Mouse (Mus musculus) midbrain, embryonic 15.5 days (tissue): ENCODE data around the gene Gne. TPM values are rescaled to one million over a fixed set of nuclear protein-coding genes. Genes with fewer than 3 reads are reported as not detected.
"Not testable (repeated sequence)": the region's sequence is repeated elsewhere in the genome, so short reads cannot be mapped to it uniquely, and the experiment has no call there.

Experiments
- ATAC-seq: fragments of 200-750 bp; cut with Nextera tagmentation; replicated peaks from 2 replicates; pipeline ENCODE4 v1.8.0; 2017; ENCODE audit warnings: moderate TSS enrichment
- H3K27ac ChIP-seq: fragments of 300-500 bp; sonication (generic); 2 replicates; pipeline ENCODE4 v1.5.1; 2015; ENCODE audit warnings: mild to moderate bottlenecking, inconsistent platforms
- H3K27me3 ChIP-seq: fragments of 300-500 bp; sonication (generic); replicated peaks from 2 replicates; pipeline ENCODE4 v1.6.1; 2015; ENCODE audit warnings: inconsistent platforms
- H3K36me3 ChIP-seq: fragments of 300-500 bp; sonication (generic); replicated peaks from 2 replicates; pipeline ENCODE4 v1.6.1; 2015; ENCODE audit warnings: inconsistent platforms
- H3K4me1 ChIP-seq: fragments of 300-500 bp; sonication (generic); 2 replicates; pipeline ENCODE4 v1.6.1; 2015; ENCODE audit warnings: inconsistent platforms
- H3K4me2 ChIP-seq: fragments of 300-500 bp; sonication (generic); 2 replicates; pipeline ENCODE4 v1.6.1; 2015; ENCODE audit warnings: inconsistent platforms, mild to moderate bottlenecking, moderate library complexity
- H3K4me3 ChIP-seq: fragments of 300-500 bp; sonication (generic); 2 replicates; pipeline ENCODE4 v1.5.1; 2015; ENCODE audit warnings: mild to moderate bottlenecking, inconsistent platforms
- H3K9ac ChIP-seq: fragments of 300-500 bp; sonication (generic); 2 replicates; pipeline ENCODE4 v1.6.1; 2015; ENCODE audit warnings: mild to moderate bottlenecking, inconsistent platforms
- H3K9me3 ChIP-seq: fragments of 300-500 bp; sonication (generic); 2 replicates; pipeline ENCODE4 v1.6.1; 2016; ENCODE audit warnings: inconsistent platforms
- WGBS: fragments of 180-500 bp; shearing (Covaris S2); methylation state at CpG from one replicate; pipeline ENCODE4 v1.1.7; 2015; ENCODE audit warnings: mixed read lengths; 5-methylcytosine and 5-hydroxymethylcytosine counted together
- polyA plus RNA-seq: library from polyadenylated mRNA; unstranded; fragments of >200 nt; fragmentation: Nextera tagmentation; extraction: Ambion mirVana; gene quantifications from 2 replicates; pipeline ENCODE4 v1.2.1, GENCODE M21; 2015

Gne gene
- polyA plus RNA-seq, 1 experiment from 2014 or later: 29.3 TPM

GRCm38 (mm10) chr4:44070641-44071040, 13.3 kb downstream of the Gne start:
- Histone ChIP-seq H3K9ac (peak overlapping the region; percentile 20; the same call in 1 of the 2 replicates), H3K4me3 (peak overlapping the region; percentile 67; the same call in 1 of the 2 replicates)

GRCm38 (mm10) chr4:44069411-44069810, 14.6 kb downstream of the Gne start:
- H3K9ac ChIP-seq: no peak overlapping the region
- no peak overlapping the region for H3K4me2 ChIP-seq
- H3K4me1 ChIP-seq: peaks cover 21% of the 10 kb centered on the region
- no peak overlapping the region for H3K4me3 ChIP-seq
- no peak for ATAC-seq
- no peak overlapping the region for H3K27ac ChIP-seq
- H3K36me3 ChIP-seq: no peaks in the 10 kb centered on the region
- H3K27me3 ChIP-seq: no peaks in the 10 kb centered on the region
- no peaks in the 10 kb centered on the region for H3K9me3 ChIP-seq
- WGBS: 92% methylated on average over 4 of the region's 4 CpGs

More at GRCm38 (mm10) chr4:44070641-44071040, 13.3 kb downstream of the Gne start:
- Histone ChIP-seq H3K36me3 (no peaks in the 10 kb centered on the region), H3K27ac (no peak overlapping the region), H3K4me2 (peak overlapping the region; percentile 59), H3K4me1 (peaks cover 18% of the 10 kb centered on the region), H3K27me3 (no peaks in the 10 kb centered on the region), H3K9me3 (no peaks in the 10 kb centered on the region)
- no peak for ATAC-seq
- WGBS: 66% methylated on average over 4 of the region's 4 CpGs

GRCm38 (mm10) chr4:44068736-44069135, 15.2 kb downstream of the Gne start:
- 24% methylated on average over 9 of the region's 9 CpGs for WGBS
- ATAC-seq: no peak
- no peaks in the 10 kb centered on the region for H3K27me3 ChIP-seq
- no peak overlapping the region for H3K27ac ChIP-seq
- no peak overlapping the region for H3K4me2 ChIP-seq
- H3K4me1 ChIP-seq: peaks cover 21% of the 10 kb centered on the region
- H3K9ac ChIP-seq: no peak overlapping the region
- H3K9me3 ChIP-seq: no peaks in the 10 kb centered on the region
- H3K4me3 ChIP-seq: no peak overlapping the region
- no peaks in the 10 kb centered on the region for H3K36me3 ChIP-seq

- no peaks in the 10 kb centered on the region for H3K9me3 ChIP-seq
- H3K4me3 ChIP-seq: no peak overlapping the region
- no peak for ATAC-seq
- H3K27me3 ChIP-seq: no peaks in the 10 kb centered on the region
- H3K4me1 ChIP-seq: peaks cover 18% of the 10 kb centered on the region
- H3K9ac ChIP-seq: no peak overlapping the region
- WGBS: 91% methylated on average over 6 of the region's 6 CpGs
- H3K36me3 ChIP-seq: no peaks in the 10 kb centered on the region
- H3K27ac ChIP-seq: no peak overlapping the region
- H3K4me2 ChIP-seq: no peak overlapping the region
Observed at GRCm38 (mm10) chr4:44066891-44067290, 17.1 kb downstream of the Gne start.

GRCm38 (mm10) chr4:44065355-44066025, 18.5 kb downstream of the Gne start:
- Histone ChIP-seq H3K4me1 (peaks cover 5% of the 10 kb centered on the region; the same call in 1 of the 2 replicates), H3K9me3 (no peaks in the 10 kb centered on the region), H3K36me3 (no peaks in the 10 kb centered on the region), H3K4me3 (no peak overlapping the region), H3K27me3 (no peaks in the 10 kb centered on the region), H3K9ac (no peak overlapping the region), H3K27ac (no peak overlapping the region), H3K4me2 (no peak overlapping the region; the same call in 1 of the 2 replicates)
- ATAC-seq: 0 out of 2 replicates have a peak, but pooled peaks have one; percentile 56
- 41% methylated on average over 16 of the region's 16 CpGs for WGBS

GRCm38 (mm10) chr4:44062816-44063215, 21.2 kb downstream of the Gne start:
- H3K36me3 ChIP-seq: 0 out of 2 replicates have a peak, but pooled peaks cover 5% of the 10 kb centered on the region
- no peak overlapping the region for H3K4me3 ChIP-seq
- WGBS: 89% methylated on average over 14 of the region's 14 CpGs
- H3K4me1 ChIP-seq: peaks cover 3% of the 10 kb centered on the region; the same call in 1 of the 2 replicates
- no peak overlapping the region for H3K27ac ChIP-seq
- no peak for ATAC-seq
- no peaks in the 10 kb centered on the region for H3K9me3 ChIP-seq
- no peak overlapping the region for H3K4me2 ChIP-seq
- no peak overlapping the region for H3K9ac ChIP-seq
- no peaks in the 10 kb centered on the region for H3K27me3 ChIP-seq

- Histone ChIP-seq H3K4me1 (peaks cover 3% of the 10 kb centered on the region; the same call in 1 of the 2 replicates), H3K4me2 (no peak overlapping the region), H3K9ac (no peak overlapping the region), H3K36me3 (0 out of 2 replicates have a peak, but pooled peaks cover 5% of the 10 kb centered on the region), H3K9me3 (no peaks in the 10 kb centered on the region), H3K27ac (no peak overlapping the region), H3K27me3 (no peaks in the 10 kb centered on the region), H3K4me3 (no peak overlapping the region)
- no peak for ATAC-seq
- 74% methylated on average over 9 of the region's 9 CpGs for WGBS
Observed at GRCm38 (mm10) chr4:44062062-44062461, 21.9 kb downstream of the Gne start.

- no peak for ATAC-seq
- WGBS: 89% methylated on average over 13 of the region's 13 CpGs
- Histone ChIP-seq H3K4me1 (no peaks in the 10 kb centered on the region), H3K36me3 (0 out of 2 replicates have a peak, but pooled peaks cover 5% of the 10 kb centered on the region), H3K9ac (no peak overlapping the region), H3K27me3 (no peaks in the 10 kb centered on the region), H3K4me2 (no peak overlapping the region), H3K4me3 (no peak overlapping the region), H3K9me3 (no peaks in the 10 kb centered on the region), H3K27ac (no peak overlapping the region)
Observed at GRCm38 (mm10) chr4:44059674-44060073, 24.3 kb downstream of the Gne start.

GRCm38 (mm10) chr4:44049812-44050211, 34.2 kb downstream of the Gne start:
- no peak overlapping the region for H3K27ac ChIP-seq
- no peak for ATAC-seq
- no peaks in the 10 kb centered on the region for H3K9me3 ChIP-seq
- no peak overlapping the region for H3K4me3 ChIP-seq
- no peak overlapping the region for H3K9ac ChIP-seq
- no peaks in the 10 kb centered on the region for H3K27me3 ChIP-seq
- no peak overlapping the region for H3K4me2 ChIP-seq
- 83% methylated on average over 5 of the region's 5 CpGs for WGBS
- 0 out of 2 replicates have a peak, but pooled peaks cover 17% of the 10 kb centered on the region for H3K36me3 ChIP-seq
- H3K4me1 ChIP-seq: no peaks in the 10 kb centered on the region

GRCm38 (mm10) chr4:44046066-44046465, 37.9 kb downstream of the Gne start:
- Histone ChIP-seq H3K27me3 (peaks cover 7% of the 10 kb centered on the region), H3K4me1 (no peaks in the 10 kb centered on the region), H3K4me2 (no peak overlapping the region), H3K9ac (no peak overlapping the region), H3K9me3 (no peaks in the 10 kb centered on the region), H3K27ac (no peak overlapping the region), H3K36me3 (peaks cover 37% of the 10 kb centered on the region), H3K4me3 (no peak overlapping the region)
- no peak for ATAC-seq
- 86% methylated on average over 5 of the region's 5 CpGs for WGBS

- Histone ChIP-seq H3K9me3 (no peaks in the 10 kb centered on the region), H3K4me2 (no peak overlapping the region), H3K9ac (no peak overlapping the region), H3K4me1 (no peaks in the 10 kb centered on the region), H3K36me3 (peaks cover 44% of the 10 kb centered on the region), H3K27me3 (peaks cover 17% of the 10 kb centered on the region), H3K27ac (no peak overlapping the region), H3K4me3 (no peak overlapping the region)
- 92% methylated on average over 5 of the region's 5 CpGs for WGBS
- no peak for ATAC-seq
Observed at GRCm38 (mm10) chr4:44044685-44045356, 39.2 kb downstream of the Gne start.

- not testable (repeated sequence) for H3K9ac ChIP-seq, H3K4me1 ChIP-seq, H3K4me3 ChIP-seq, H3K27ac ChIP-seq, H3K9me3 ChIP-seq, ATAC-seq, H3K4me2 ChIP-seq
- WGBS: 96% methylated on average over 4 of the region's 4 CpGs
- Histone ChIP-seq H3K36me3 (peaks cover 45% of the 10 kb centered on the region), H3K27me3 (peaks cover 31% of the 10 kb centered on the region)
Observed at GRCm38 (mm10) chr4:44043182-44043581, 40.8 kb downstream of the Gne start.
